Mouse (Mus musculus): ENCODE data around the gene Apba2.

Gene Apba2

GRCm38 (mm10) chr7:64739131-64739530 is 237.6 kb downstream of the Apba2 start:
- no peak for DNase-seq

GRCm38 (mm10) chr7:64741333-64742307 is 240.1 kb downstream of the Apba2 start:
- DNase-seq: peak; percentile 59 to 72

- no peak for DNase-seq
Observed at GRCm38 (mm10) chr7:64743610-64744009, 242.1 kb downstream of the Apba2 start.

GRCm38 (mm10) chr7:64751465-64751864 is 250.0 kb downstream of the Apba2 start:
- peak; percentile 8 for DNase-seq

GRCm38 (mm10) chr7:64752133-64752532 is 250.6 kb downstream of the Apba2 start:
- DNase-seq: no peak

- DNase-seq: no peak
Observed at GRCm38 (mm10) chr7:64753678-64754077, 252.2 kb downstream of the Apba2 start.

- DNase-seq: no peak
Observed at GRCm38 (mm10) chr7:64754161-64754560, 252.7 kb downstream of the Apba2 start.

GRCm38 (mm10) chr7:64755141-64755540 is 253.6 kb downstream of the Apba2 start:
- DNase-seq: no peak

- no peak for DNase-seq
Observed at GRCm38 (mm10) chr7:64765595-64765994, 264.1 kb downstream of the Apba2 start.

GRCm38 (mm10) chr7:64769768-64770167 is 268.3 kb downstream of the Apba2 start:
- no peak for DNase-seq

GRCm38 (mm10) chr7:64770779-64771390 is 269.4 kb downstream of the Apba2 start:
- no peak for DNase-seq

GRCm38 (mm10) chr7:64773465-64773864 is 272.0 kb downstream of the Apba2 start:
- DNase-seq: no peak

- DNase-seq: no peak
Observed at GRCm38 (mm10) chr7:64776708-64777489, 275.4 kb downstream of the Apba2 start.

GRCm38 (mm10) chr7:64779501-64779900 is 278.0 kb downstream of the Apba2 start:
- DNase-seq: no peak

GRCm38 (mm10) chr7:64785040-64785439 is 283.5 kb downstream of the Apba2 start:
- no peak for DNase-seq

- no peak for DNase-seq
Observed at GRCm38 (mm10) chr7:64791145-64791544, 289.6 kb downstream of the Apba2 start.

- DNase-seq: no peak
Observed at GRCm38 (mm10) chr7:64792031-64792430, 290.5 kb downstream of the Apba2 start.

- no peak for DNase-seq
Observed at GRCm38 (mm10) chr7:64795554-64795953, 294.0 kb downstream of the Apba2 start.
